Mouse (Mus musculus) erythroblast, embryonic 14.5 days (primary cell): ENCODE measurements around the gene Cped1. TPM values are rescaled to one million over a fixed set of nuclear protein-coding genes. Genes with fewer than 3 reads are reported as not detected.

Source experiments
- H3K27me3 ChIP-seq: 2 replicates; pipeline ENCODE4 v1.6.1; 2012; ENCODE audit warnings: inconsistent platforms; ENCODE audit not compliant: control insufficient read depth
- H3K36me3 ChIP-seq: 2 replicates; pipeline ENCODE4 v1.6.1; 2012; ENCODE audit warnings: mild to moderate bottlenecking, inconsistent platforms; ENCODE audit not compliant: control insufficient read depth
- H3K4me1 ChIP-seq: 2 replicates; pipeline ENCODE4 v1.6.1; 2012; ENCODE audit warnings: inconsistent platforms; ENCODE audit not compliant: control insufficient read depth
- H3K4me3 ChIP-seq: replicated peaks from 2 replicates; pipeline ENCODE3; 2012; ENCODE audit warnings: moderate library complexity, mild to moderate bottlenecking, inconsistent platforms
- H3K9me3 ChIP-seq: 2 replicates; pipeline ENCODE4 v1.6.1; 2012; ENCODE audit warnings: low read length, inconsistent platforms, mixed read lengths; ENCODE audit not compliant: control insufficient read depth
- GATA1 ChIP-seq: IDR thresholded peaks from 2 replicates; pipeline ENCODE4 v1.6.1; 2012; ENCODE audit warnings: low read length, inconsistent platforms, mixed read lengths
- TAL1 ChIP-seq: IDR thresholded peaks from 3 replicates; pipeline ENCODE4 v1.6.1; 2012; ENCODE audit warnings: low read length, inconsistent platforms, mixed read lengths
- polyA plus RNA-seq: library from polyadenylated mRNA; stranded (reverse); fragments of >175 nt; gene quantifications from 2 replicates; pipeline ENCODE4 v1.2.3, GENCODE M21; 2012

Gene Cped1
- polyA plus RNA-seq, 1 experiment = 0.02 TPM

GRCm38 (mm10) chr6:22019637-22020036 lies 33.9 kb downstream of the Cped1 start:
- Histone ChIP-seq H3K4me1 (no peaks in the 10 kb centered on the region), H3K9me3 (no peaks in the 10 kb centered on the region), H3K4me3 (no peak overlapping the region), H3K36me3 (no peaks in the 10 kb centered on the region), H3K27me3 (no peaks in the 10 kb centered on the region)
- no peak for TF ChIP-seq TAL1
- no peak for TF ChIP-seq GATA1

- H3K9me3 ChIP-seq = no peaks in the 10 kb centered on the region
- no peak for TF ChIP-seq TAL1
- TF ChIP-seq GATA1 = no peak
- no peak overlapping the region for H3K4me3 ChIP-seq
- no peaks in the 10 kb centered on the region for H3K4me1 ChIP-seq
- H3K36me3 ChIP-seq = no peaks in the 10 kb centered on the region
- H3K27me3 ChIP-seq = no peaks in the 10 kb centered on the region
These were observed 35.0 kb downstream of the Cped1 start for GRCm38 (mm10) chr6:22020696-22021095.

GRCm38 (mm10) chr6:22021315-22021714 lies 35.6 kb downstream of the Cped1 start:
- Histone ChIP-seq H3K4me3 (no peak overlapping the region), H3K36me3 (no peaks in the 10 kb centered on the region), H3K9me3 (no peaks in the 10 kb centered on the region), H3K27me3 (no peaks in the 10 kb centered on the region), H3K4me1 (no peaks in the 10 kb centered on the region)
- TF ChIP-seq TAL1 = no peak
- no peak for TF ChIP-seq GATA1

- no peaks in the 10 kb centered on the region; the same call in 1 of the 2 replicates for H3K4me1 ChIP-seq
These were observed 38.5 kb downstream of the Cped1 start for GRCm38 (mm10) chr6:22024168-22024567.

GRCm38 (mm10) chr6:22025584-22026357 lies 40.1 kb downstream of the Cped1 start:
- Histone ChIP-seq H3K9me3 (no peaks in the 10 kb centered on the region), H3K27me3 (no peaks in the 10 kb centered on the region), H3K4me1 (no peaks in the 10 kb centered on the region; the same call in 1 of the 2 replicates), H3K36me3 (no peaks in the 10 kb centered on the region), H3K4me3 (no peak overlapping the region)
- TF ChIP-seq GATA1 = no peak
- no peak for TF ChIP-seq TAL1

More at GRCm38 (mm10) chr6:22024168-22024567, 38.5 kb downstream of the Cped1 start:
- no peak for TF ChIP-seq GATA1
- no peak for TF ChIP-seq TAL1
- Histone ChIP-seq H3K4me3 (no peak overlapping the region), H3K36me3 (no peaks in the 10 kb centered on the region), H3K9me3 (no peaks in the 10 kb centered on the region), H3K27me3 (no peaks in the 10 kb centered on the region)

- H3K4me3 ChIP-seq = no peak overlapping the region
- no peak for TF ChIP-seq TAL1
- TF ChIP-seq GATA1 = no peak
These were observed 40.6 kb downstream of the Cped1 start for GRCm38 (mm10) chr6:22026358-22026673.

GRCm38 (mm10) chr6:22026761-22027594 lies 41.3 kb downstream of the Cped1 start:
- H3K4me3 ChIP-seq = no peak overlapping the region
- no peaks in the 10 kb centered on the region for H3K9me3 ChIP-seq
- TF ChIP-seq TAL1 (no peak), GATA1 (no peak)
- no peaks in the 10 kb centered on the region for H3K27me3 ChIP-seq
- H3K36me3 ChIP-seq = no peaks in the 10 kb centered on the region
- no peaks in the 10 kb centered on the region; the same call in 1 of the 2 replicates for H3K4me1 ChIP-seq

More at GRCm38 (mm10) chr6:22026358-22026673, 40.6 kb downstream of the Cped1 start:
- Histone ChIP-seq H3K9me3 (no peaks in the 10 kb centered on the region), H3K4me1 (no peaks in the 10 kb centered on the region; the same call in 1 of the 2 replicates), H3K27me3 (no peaks in the 10 kb centered on the region), H3K36me3 (no peaks in the 10 kb centered on the region)

- no peaks in the 10 kb centered on the region for H3K9me3 ChIP-seq
- H3K36me3 ChIP-seq = no peaks in the 10 kb centered on the region
- TF ChIP-seq TAL1 (no peak), GATA1 (no peak)
- H3K4me1 ChIP-seq = no peaks in the 10 kb centered on the region; the same call in 1 of the 2 replicates
- H3K4me3 ChIP-seq = no peak overlapping the region
- H3K27me3 ChIP-seq = no peaks in the 10 kb centered on the region
These were observed 42.1 kb downstream of the Cped1 start for GRCm38 (mm10) chr6:22027854-22028253.

- no peaks in the 10 kb centered on the region for H3K9me3 ChIP-seq
- TF ChIP-seq TAL1 (no peak), GATA1 (no peak)
- H3K36me3 ChIP-seq = no peaks in the 10 kb centered on the region
- no peak overlapping the region for H3K4me3 ChIP-seq
- no peaks in the 10 kb centered on the region for H3K27me3 ChIP-seq
- no peaks in the 10 kb centered on the region; the same call in 1 of the 2 replicates for H3K4me1 ChIP-seq
These were observed 44.7 kb downstream of the Cped1 start for GRCm38 (mm10) chr6:22030381-22030780.
